Mouse (Mus musculus): Measurements from ENCODE around the gene Eri2.

The Eri2 gene

GRCm38 (mm10) chr7:119793586-119794250 lies at the start of gene Eri2, which contains the start of gene Rexo5:
TSS of gene Eri2 (minus strand) at chr7:119794058.
TSS of gene Rexo5 (plus strand) at chr7:119794006.
- DNase-seq, result peak; percentile 90 to 93

GRCm38 (mm10) chr7:119841820-119842449 lies 48.1 kb upstream of the Eri2 start:
- no peak for DNase-seq

GRCm38 (mm10) chr7:119835996-119836777 lies 42.3 kb upstream of the Eri2 start:
- no peak for DNase-seq

- no peak for DNase-seq
Measured at GRCm38 (mm10) chr7:119835371-119835770, 41.5 kb upstream of the Eri2 start.

- DNase-seq, result no peak
Measured at GRCm38 (mm10) chr7:119808723-119809122, 14.9 kb upstream of the Eri2 start.

GRCm38 (mm10) chr7:119807396-119807795 lies 13.5 kb upstream of the Eri2 start:
- no peak for DNase-seq

- no peak for DNase-seq
Measured at GRCm38 (mm10) chr7:119800991-119801390, 7.1 kb upstream of the Eri2 start.

GRCm38 (mm10) chr7:119800488-119800887 lies 6.6 kb upstream of the Eri2 start:
- no peak for DNase-seq

GRCm38 (mm10) chr7:119795311-119795710 lies 1.5 kb upstream of the Eri2 start:
- DNase-seq, result no peak

- no peak for DNase-seq
Measured at GRCm38 (mm10) chr7:119794251-119794638, 387 bp upstream of the Eri2 start.

- no peak for DNase-seq
Measured at GRCm38 (mm10) chr7:119789024-119789423, 4.8 kb downstream of the Eri2 start.

GRCm38 (mm10) chr7:119784908-119785307 lies 8.9 kb downstream of the Eri2 start:
- DNase-seq, result no peak

- no peak for DNase-seq
Measured at GRCm38 (mm10) chr7:119783453-119783852, 10.4 kb downstream of the Eri2 start.

- no peak for DNase-seq
Measured at GRCm38 (mm10) chr7:119769895-119770294, 24.0 kb downstream of the Eri2 start.

GRCm38 (mm10) chr7:119766996-119767395 lies 26.9 kb downstream of the Eri2 start:
- DNase-seq, result no peak

- DNase-seq, result no peak
Measured at GRCm38 (mm10) chr7:119764377-119764776, 29.5 kb downstream of the Eri2 start.

- no peak for DNase-seq
Measured at GRCm38 (mm10) chr7:119762166-119762697, 31.6 kb downstream of the Eri2 start.

GRCm38 (mm10) chr7:119760527-119760951 lies 33.3 kb downstream of the Eri2 start, which contains the start of gene Acsm3:
TSS of gene Acsm3 (plus strand) at chr7:119760923.
- DNase-seq, result no peak

GRCm38 (mm10) chr7:119753696-119754095 lies 40.2 kb downstream of the Eri2 start:
- no peak for DNase-seq

GRCm38 (mm10) chr7:119749942-119750341 lies 43.9 kb downstream of the Eri2 start:
- DNase-seq, result peak in 1 of 2 experiments; percentile 6

GRCm38 (mm10) chr7:119748761-119749160 lies 45.1 kb downstream of the Eri2 start:
- no peak for DNase-seq

- DNase-seq, result peak; percentile 7 to 11
Measured at GRCm38 (mm10) chr7:119745869-119746268, 48.0 kb downstream of the Eri2 start.

- peak; percentile 4 to 12 for DNase-seq
Measured at GRCm38 (mm10) chr7:119744321-119744720, 49.5 kb downstream of the Eri2 start.

Measured in cerebellum, postnatal 10 days (tissue).